Comparison of ENCODE assay signal across 18 mouse cellular contexts in the genomic region with DNA sequence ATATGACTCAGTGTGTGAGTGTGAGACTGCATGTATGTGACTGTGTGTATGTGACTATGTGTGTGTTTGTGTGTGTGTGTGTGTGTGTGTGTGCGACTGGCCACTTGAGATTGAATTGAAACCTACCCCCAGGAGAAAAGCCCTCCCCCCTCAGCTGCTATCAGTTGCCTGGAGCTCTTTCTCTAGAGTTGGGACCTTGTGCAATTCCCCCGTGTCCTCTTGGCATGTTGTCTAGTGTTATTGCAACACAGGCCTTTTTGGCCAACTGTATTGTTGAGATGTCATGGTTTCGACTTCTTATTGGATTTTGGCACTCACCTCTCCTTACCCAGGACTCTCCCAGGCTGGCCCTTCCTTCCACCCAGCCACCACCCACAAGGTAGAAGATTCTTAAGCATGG. TPM values are rescaled to one million over a fixed set of nuclear protein-coding genes. Genes with fewer than 3 reads are reported as not detected.
DNase-seq lines count a peak whose midpoint lies in the region; ATAC-seq and TF ChIP-seq lines count a peak whose summit lies in the region.
"Had no signal": no experiment of that assay in that cellular context is flagged by ENCODE, and none has a peak within 500 bp of the region (broad histone marks: within the 10 kb centered on the region; RNA-seq: fewer than 3 reads in every experiment).

No protein-coding gene starts in this region.

- no peaks in the 10 kb centered on the region for H3K4me1 ChIP-seq in kidney, embryonic 14.5 days (ENCODE audit: control insufficient read depth, insufficient read depth, low read length)
- no peaks in the 10 kb centered on the region for H3K4me1 ChIP-seq in hindbrain, postnatal 0 days (ENCODE audit: insufficient read depth, low read length)
- H3K4me1 ChIP-seq: midbrain, embryonic 13.5 days; neural tube, embryonic 12.5 days had no signal

- DNase-seq in adrenal gland, adult 2 months: peak; percentile 66
- DNase-seq in adrenal gland, adult 18-20 months (ENCODE audit: low spot score in 2 of 2): no peak
- peak; percentile 72 for DNase-seq in NIH3T3 (ENCODE audit: low read depth)
- DNase-seq in lung, postnatal 14 days: peak; percentile 56
- DNase-seq in hindbrain, postnatal 0 days (ENCODE audit: low spot score): no peak
- DNase-seq in Muller cell, postnatal 12 days (ENCODE audit: inconsistent ontology term): no peak
- DNase-seq: forebrain, postnatal 0 days; kidney, postnatal 14 days; left cerebral cortex, postnatal 4 days; spleen, adult 18-20 months had no signal

- H3K4me3 ChIP-seq in kidney, embryonic 14.5 days (ENCODE audit: low read length): no peak overlapping the region
- H3K4me3 ChIP-seq in hindbrain, postnatal 0 days (ENCODE audit: low read length): no peak overlapping the region
- H3K4me3 ChIP-seq: midbrain, embryonic 13.5 days; neural tube, embryonic 12.5 days had no signal

- ATAC-seq in granulocyte monocyte progenitor cell, adult 5-6 weeks (replicated peaks; ENCODE audit: poor library complexity, severe bottlenecking): peak; percentile 87
- no peak for ATAC-seq in kidney, embryonic 14.5 days (ENCODE audit: low FRiP score, low TSS enrichment)
- no peak for ATAC-seq in hindbrain, postnatal 0 days

- TF ChIP-seq CTCF in hindbrain, postnatal 0 days (IDR thresholded peaks at IDR 0.05; ENCODE audit: low read depth): no peak

- no peaks in the 10 kb centered on the region for H3K27me3 ChIP-seq in kidney, embryonic 14.5 days (ENCODE audit: control insufficient read depth, insufficient read depth, low read length)
- no peaks in the 10 kb centered on the region for H3K27me3 ChIP-seq in hindbrain, postnatal 0 days (ENCODE audit: insufficient read depth, low read length)
- H3K27me3 ChIP-seq: midbrain, embryonic 13.5 days; neural tube, embryonic 12.5 days had no signal

- H3K9ac ChIP-seq in kidney, embryonic 14.5 days (ENCODE audit: low read depth, low read length): no peak overlapping the region
- H3K9ac ChIP-seq in hindbrain, postnatal 0 days (replicated peaks; ENCODE audit: low read length): no peak overlapping the region
- H3K9ac ChIP-seq: forebrain, postnatal 0 days; midbrain, embryonic 13.5 days; neural tube, embryonic 12.5 days had no signal

- no peak overlapping the region for H3K27ac ChIP-seq in kidney, embryonic 14.5 days (ENCODE audit: low read depth, low read length)
- H3K27ac ChIP-seq in hindbrain, postnatal 0 days: no peak overlapping the region
- H3K27ac ChIP-seq: midbrain, embryonic 13.5 days; neural tube, embryonic 12.5 days had no signal

- no peaks in the 10 kb centered on the region for H3K36me3 ChIP-seq in kidney, embryonic 14.5 days (ENCODE audit: control insufficient read depth, insufficient read depth, low read length)
- no peaks in the 10 kb centered on the region for H3K36me3 ChIP-seq in hindbrain, postnatal 0 days (ENCODE audit: insufficient read depth, low read length)
- H3K36me3 ChIP-seq: neural tube, embryonic 12.5 days had no signal

- WGBS in kidney, embryonic 14.5 days: 87% methylated on average over 3 of the region's 3 CpGs
- 85% methylated on average over 3 of the region's 3 CpGs for WGBS in hindbrain, postnatal 0 days

- H3K4me2 ChIP-seq in kidney, embryonic 14.5 days (replicated peaks; ENCODE audit: low read depth, low read length): no peak overlapping the region
- H3K4me2 ChIP-seq in hindbrain, postnatal 0 days (ENCODE audit: low read depth, low read length): no peak overlapping the region
- H3K4me2 ChIP-seq: midbrain, embryonic 13.5 days; neural tube, embryonic 12.5 days had no signal

- H3K9me3 ChIP-seq in kidney, embryonic 14.5 days (ENCODE audit: control insufficient read depth, low read length): no peaks in the 10 kb centered on the region
- H3K9me3 ChIP-seq in hindbrain, postnatal 0 days (ENCODE audit: low read length): no peaks in the 10 kb centered on the region
- H3K9me3 ChIP-seq: midbrain, embryonic 13.5 days; neural tube, embryonic 12.5 days had no signal

RNA-seq across cellular contexts. Expression of gene Tpte, which starts 21.0 kb away (rescaled TPM):
- not detected for total RNA-seq in adrenal gland, adult 2 months (2021)
- polyA plus RNA-seq in adrenal gland, adult 2 months (2012; rRNA removed): 0.04 TPM in 1 of 2 replicates, not detected in the other
- total RNA-seq in adrenal gland, adult 18-20 months (2021): not detected
- not detected in 2 replicates for total RNA-seq in granulocyte monocyte progenitor cell, adult 5-6 weeks (2014; fragmentation: Nextera tagmentation)
- not detected in 2 replicates for total RNA-seq in granulocyte monocyte progenitor cell, adult 5-6 weeks (2017)
- not detected in 2 replicates for polyA plus RNA-seq in kidney, embryonic 14.5 days (2014; fragmentation: Nextera tagmentation; extraction: Ambion mirVana)
- total RNA-seq in hindbrain, postnatal 0 days (2014; rRNA removed): not detected in 2 replicates
- polyA plus RNA-seq in hindbrain, postnatal 0 days (2015; fragmentation: Nextera tagmentation; extraction: Ambion mirVana): 0.06 TPM in 1 of 2 replicates, not detected in the other
- total RNA-seq: forebrain, postnatal 0 days; layer of hippocampus, postnatal 14 days; left cerebral cortex, postnatal 4 days had no signal
- polyA plus RNA-seq: forebrain, postnatal 0 days; heart, embryonic 16.5 days; intestine, embryonic 14.5 days; liver, embryonic 16.5 days; midbrain, embryonic 13.5 days; neural tube, embryonic 12.5 days had no signal

RNA-seq across cellular contexts. Expression of gene Thsd1, which starts 35.2 kb away (rescaled TPM):
- 1 to 10 TPM; 2.2 to 3.6 TPM for total RNA-seq in adrenal gland, adult 2 months (2021)
- polyA plus RNA-seq in adrenal gland, adult 2 months (2012; rRNA removed): 2.2 and 2.5 TPM in 2 replicates
- total RNA-seq in adrenal gland, adult 18-20 months (2021): 1 to 10 TPM; 2.1 to 2.3 TPM
- total RNA-seq in granulocyte monocyte progenitor cell, adult 5-6 weeks (2014; fragmentation: Nextera tagmentation): 1.1 and 1.8 TPM in 2 replicates
- total RNA-seq in granulocyte monocyte progenitor cell, adult 5-6 weeks (2017): 0.86 and 1.3 TPM in 2 replicates
- polyA plus RNA-seq in kidney, embryonic 14.5 days (2014; fragmentation: Nextera tagmentation; extraction: Ambion mirVana): 9.2 and 13.2 TPM in 2 replicates
- total RNA-seq in hindbrain, postnatal 0 days (2014; rRNA removed): 7.1 and 8.5 TPM in 2 replicates
- polyA plus RNA-seq in hindbrain, postnatal 0 days (2015; fragmentation: Nextera tagmentation; extraction: Ambion mirVana): 5.0 and 5.4 TPM in 2 replicates

Comparison
In these comparisons a context has a peak if more than half of its experiments do, and no peak if none do; other contexts are left out.
1. DNase-seq: peak in adrenal gland, adult 2 months (single experiment), NIH3T3 (single experiment) and lung, postnatal 14 days (single experiment); none in adrenal gland, adult 18-20 months (0 of 2), hindbrain, postnatal 0 days (single experiment) and Muller cell, postnatal 12 days (single experiment).